8 mouse cellular contexts compared by ENCODE assay signal in genomic region chr1:43467656-43468055, GRCm38 (mm10). TPM values are rescaled to one million over a fixed set of nuclear protein-coding genes. Genes with fewer than 3 reads are reported as not detected.
DNase-seq lines count a peak whose midpoint lies in the region; ATAC-seq lines count a peak whose summit lies in the region.

No protein-coding gene starts in this region.

- 64% methylated on average over 8 of the region's 8 CpGs for WGBS in lung, embryonic 15.5 days
- WGBS in intestine, embryonic 15.5 days: 84% methylated on average over 8 of the region's 8 CpGs
- 90% methylated on average over 8 of the region's 8 CpGs for WGBS in hindbrain, embryonic 13.5 days

- H3K9me3 ChIP-seq in lung, embryonic 15.5 days: no peaks in the 10 kb centered on the region
- no peaks in the 10 kb centered on the region for H3K9me3 ChIP-seq in intestine, embryonic 15.5 days
- H3K9me3 ChIP-seq in hindbrain, embryonic 13.5 days: no peaks in the 10 kb centered on the region

- no peak overlapping the region for H3K9ac ChIP-seq in lung, embryonic 15.5 days
- H3K9ac ChIP-seq in intestine, embryonic 15.5 days: no peak overlapping the region
- H3K9ac ChIP-seq in hindbrain, embryonic 13.5 days: no peak overlapping the region

- no peak overlapping the region for H3K27ac ChIP-seq in lung, embryonic 15.5 days
- no peak overlapping the region for H3K27ac ChIP-seq in intestine, embryonic 15.5 days
- no peak overlapping the region for H3K27ac ChIP-seq in hindbrain, embryonic 13.5 days

- no peak for DNase-seq in frontal cortex, postnatal 10 days (ENCODE audit: low spot score in 2 of 2)
- DNase-seq in right cerebral cortex, adult 18-20 months: peak; percentile 62
- DNase-seq in right cerebral cortex, postnatal 4 days: no peak
- DNase-seq in yolk sac, embryonic 10.5 days (ENCODE audit: low spot score): no peak

- no peaks in the 10 kb centered on the region for H3K27me3 ChIP-seq in lung, embryonic 15.5 days
- H3K27me3 ChIP-seq in intestine, embryonic 15.5 days (replicated peaks): no peaks in the 10 kb centered on the region
- H3K27me3 ChIP-seq in hindbrain, embryonic 13.5 days: no peaks in the 10 kb centered on the region

- no peaks in the 10 kb centered on the region for H3K36me3 ChIP-seq in lung, embryonic 15.5 days
- no peaks in the 10 kb centered on the region for H3K36me3 ChIP-seq in intestine, embryonic 15.5 days
- no peaks in the 10 kb centered on the region for H3K36me3 ChIP-seq in hindbrain, embryonic 13.5 days

- H3K4me3 ChIP-seq in lung, embryonic 15.5 days: no peak overlapping the region
- no peak overlapping the region for H3K4me3 ChIP-seq in intestine, embryonic 15.5 days (replicated peaks)
- no peak overlapping the region for H3K4me3 ChIP-seq in hindbrain, embryonic 13.5 days

- no peak overlapping the region for H3K4me2 ChIP-seq in lung, embryonic 15.5 days
- no peak overlapping the region for H3K4me2 ChIP-seq in intestine, embryonic 15.5 days (replicated peaks)
- H3K4me2 ChIP-seq in hindbrain, embryonic 13.5 days: no peak overlapping the region

- H3K4me1 ChIP-seq in lung, embryonic 15.5 days: peaks cover 79% of the 10 kb centered on the region
- peaks cover 37% of the 10 kb centered on the region for H3K4me1 ChIP-seq in intestine, embryonic 15.5 days (replicated peaks)
- H3K4me1 ChIP-seq in hindbrain, embryonic 13.5 days (replicated peaks): peaks cover 59% of the 10 kb centered on the region

- peak; percentile 51 for ATAC-seq in frontal cortex, adult (ENCODE audit: low TSS enrichment)
- ATAC-seq in lung, embryonic 15.5 days (ENCODE audit: borderline replicate concordance, extremely low read depth, low FRiP score, low TSS enrichment): 0 out of 2 replicates have a peak, but pooled peaks have one; percentile 32
- no peak for ATAC-seq in intestine, embryonic 15.5 days
- no peak for ATAC-seq in hindbrain, embryonic 13.5 days (ENCODE audit: low FRiP score)

RNA-seq across cellular contexts. Expression of gene Nck2, which starts 23.3 kb away (rescaled TPM):
- 50.9 and 51.3 TPM in 2 replicates for polyA plus RNA-seq in lung, embryonic 15.5 days (2015; fragmentation: Nextera tagmentation; extraction: Ambion mirVana)
- polyA plus RNA-seq in intestine, embryonic 15.5 days (2015; fragmentation: Nextera tagmentation; extraction: Ambion mirVana): 29.7 and 31.6 TPM in 2 replicates
- polyA plus RNA-seq in hindbrain, embryonic 13.5 days (2015; fragmentation: Nextera tagmentation; extraction: Ambion mirVana): 37.1 and 42.7 TPM in 2 replicates

Comparison
In these comparisons a context has a peak if more than half of its experiments do, and no peak if none do; other contexts are left out.
1. ATAC-seq: peak in frontal cortex, adult (single experiment) and lung, embryonic 15.5 days (single experiment); none in intestine, embryonic 15.5 days (single experiment) and hindbrain, embryonic 13.5 days (single experiment).